Mouse (Mus musculus) CH12.LX (cell line): ENCODE data around the gene Kalrn. TPM values are rescaled to one million over a fixed set of nuclear protein-coding genes. Genes with fewer than 3 reads are reported as not detected.

Experiments used
- DNase-seq: peaks from one replicate; pipeline ENCODE4 v3.0.0-alpha.2; 2013; ENCODE audit errors: extremely low read depth
- H3K27ac ChIP-seq: 2 replicates; pipeline ENCODE4 v1.5.1; 2012; ENCODE audit warnings: low read depth, mild to moderate bottlenecking, control low read depth, moderate library complexity; ENCODE audit not compliant: insufficient read depth
- H3K27me3 ChIP-seq: replicated peaks from 2 replicates; pipeline ENCODE3; 2012; ENCODE audit warnings: inconsistent platforms
- H3K36me3 ChIP-seq, 2 experiments: replicated peaks in 1 of 2; 2 replicates each; pipeline versions ENCODE3 to v1.6.1; 2012; ENCODE audit warnings: inconsistent platforms in 1 of 2, low read length in 1 of 2, mild to moderate bottlenecking in 1 of 2, mixed read lengths in 1 of 2, moderate library complexity in 1 of 2; ENCODE audit not compliant: control insufficient read depth in 1 of 2, insufficient read depth in 1 of 2
- H3K4me1 ChIP-seq, 2 experiments: 2 replicates each; pipeline ENCODE4 v1.6.1; 2012; ENCODE audit warnings: inconsistent platforms in 1 of 2, moderate library complexity in 1 of 2; ENCODE audit not compliant: insufficient read depth in 2 of 2, control insufficient read depth in 1 of 2
- H3K4me2 ChIP-seq: 2 replicates; pipeline ENCODE4 v1.6.1; 2012; ENCODE audit warnings: low read depth, mild to moderate bottlenecking, control low read depth; ENCODE audit not compliant: poor library complexity, insufficient read depth, severe bottlenecking
- H3K4me3 ChIP-seq, 3 experiments: fragments of 150-350 bp in 1 of 3; sonication (generic) in 1 of 3; replicated peaks in 1 of 3; 2 replicates each; pipeline versions ENCODE3 to v1.5.1; 2011 to 2012; ENCODE audit warnings: low read depth in 2 of 3, low read length in 2 of 3, mild to moderate bottlenecking in 2 of 3, moderate library complexity in 2 of 3, control low read depth in 1 of 3, improper control_type of control experiment in 1 of 3, inconsistent platforms in 1 of 3, mixed read lengths in 1 of 3; ENCODE audit not compliant: poor library complexity in 1 of 3
- H3K79me2 ChIP-seq: replicated peaks from 2 replicates; pipeline ENCODE4 v1.6.1; 2012; ENCODE audit warnings: mild to moderate bottlenecking, moderate library complexity; ENCODE audit not compliant: control insufficient read depth, poor library complexity, insufficient read depth, severe bottlenecking; ENCODE audit errors: extremely low read depth
- H3K9ac ChIP-seq: 2 replicates; pipeline ENCODE4 v1.6.1; 2012; ENCODE audit warnings: low read depth, mild to moderate bottlenecking, control low read depth, moderate library complexity; ENCODE audit not compliant: insufficient read depth
- H3K9me3 ChIP-seq: replicated peaks from 2 replicates; pipeline ENCODE3; 2012; ENCODE audit warnings: low read length, inconsistent platforms, mixed read lengths
- BHLHE40 ChIP-seq: IDR thresholded peaks from 2 replicates; pipeline ENCODE4 v1.6.1; 2011; ENCODE audit warnings: mild to moderate bottlenecking, low read depth, low read length, improper control_type of control experiment
- CHD1 ChIP-seq: IDR thresholded peaks from 2 replicates; pipeline ENCODE4 v1.6.1; 2012; ENCODE audit warnings: low read depth, low read length, improper control_type of control experiment, inconsistent platforms
- CTCF ChIP-seq, 2 experiments: IDR thresholded peaks in 1 of 2; conservative IDR thresholded peaks in 1 of 2; 2 replicates each; pipeline ENCODE4 v1.5.1; 2011 to 2012; ENCODE audit warnings: low read depth in 2 of 2, low read length in 2 of 2, improper control_type of control experiment in 1 of 2, inconsistent platforms in 1 of 2, mild to moderate bottlenecking in 1 of 2, moderate library complexity in 1 of 2
- E2F4 ChIP-seq: IDR thresholded peaks from 2 replicates; pipeline ENCODE4 v1.6.1; 2011; ENCODE audit warnings: low read depth, low read length, improper control_type of control experiment; ENCODE audit not compliant: insufficient replicate concordance
- ELF1 ChIP-seq: IDR thresholded peaks from 2 replicates; pipeline ENCODE4 v1.6.1; 2014; ENCODE audit warnings: low read depth, mild to moderate bottlenecking, inconsistent platforms, low read length, improper control_type of control experiment
- ETS1 ChIP-seq: conservative IDR thresholded peaks from 2 replicates; pipeline ENCODE4 v1.6.1; 2012; ENCODE audit warnings: low read depth, mild to moderate bottlenecking, inconsistent platforms, low read length, improper control_type of control experiment, moderate library complexity
- HCFC1 ChIP-seq: IDR thresholded peaks from 2 replicates; pipeline ENCODE4 v1.6.1; 2012; ENCODE audit warnings: low read depth, mild to moderate bottlenecking, inconsistent platforms, low read length, improper control_type of control experiment
- IRF4 ChIP-seq: IDR thresholded peaks from 2 replicates; pipeline ENCODE4 v1.6.1; 2014; ENCODE audit warnings: low read depth, mild to moderate bottlenecking, inconsistent platforms, low read length, improper control_type of control experiment
- JUND ChIP-seq: conservative IDR thresholded peaks from 2 replicates; pipeline ENCODE4 v1.6.1; 2011; ENCODE audit warnings: low read depth, low read length, improper control_type of control experiment
- KAT2A ChIP-seq: IDR thresholded peaks from 2 replicates; pipeline ENCODE4 v1.6.1; 2012; ENCODE audit warnings: low read length, improper control_type of control experiment, inconsistent platforms; ENCODE audit not compliant: insufficient replicate concordance
- MAFK ChIP-seq: IDR thresholded peaks from 2 replicates; pipeline ENCODE4 v1.6.1; 2011; ENCODE audit warnings: low read length, improper control_type of control experiment; ENCODE audit not compliant: insufficient replicate concordance
- MAX ChIP-seq: IDR thresholded peaks from 2 replicates; pipeline ENCODE4 v1.6.1; 2011; ENCODE audit warnings: low read length, improper control_type of control experiment
- MEF2A ChIP-seq: IDR thresholded peaks from 2 replicates; pipeline ENCODE4 v1.6.1; 2014; ENCODE audit warnings: low read depth, mild to moderate bottlenecking, inconsistent platforms, low read length, improper control_type of control experiment, borderline replicate concordance
- MXI1 ChIP-seq: IDR thresholded peaks from 2 replicates; pipeline ENCODE4 v1.6.1; 2011; ENCODE audit warnings: mild to moderate bottlenecking, low read depth, low read length, improper control_type of control experiment
- MYC ChIP-seq: IDR thresholded peaks from 2 replicates; pipeline ENCODE4 v1.6.1; 2011; ENCODE audit warnings: low read depth, mild to moderate bottlenecking, improper control_type of control experiment, low read length
- NELFE ChIP-seq: IDR thresholded peaks from 2 replicates; pipeline ENCODE4 v1.6.1; 2011; ENCODE audit warnings: low read depth, low read length, improper control_type of control experiment
- NRF1 ChIP-seq: IDR thresholded peaks from 2 replicates; pipeline ENCODE4 v1.6.1; 2014; ENCODE audit warnings: low read depth, mild to moderate bottlenecking, inconsistent platforms, low read length, improper control_type of control experiment, moderate library complexity
- PAX5 ChIP-seq: IDR thresholded peaks from 2 replicates; pipeline ENCODE4 v1.6.1; 2012; ENCODE audit warnings: low read length, inconsistent platforms, mixed read lengths
- POLR2A ChIP-seq: IDR thresholded peaks from 2 replicates; pipeline ENCODE4 v1.6.1; 2011; ENCODE audit warnings: low read depth, mild to moderate bottlenecking, improper control_type of control experiment, low read length
- POLR2AphosphoS2 ChIP-seq: IDR thresholded peaks from 2 replicates; pipeline ENCODE4 v1.6.1; 2011; ENCODE audit warnings: low read depth, low read length, improper control_type of control experiment
- RCOR1 ChIP-seq: conservative IDR thresholded peaks from 2 replicates; pipeline ENCODE4 v1.6.1; 2012; ENCODE audit warnings: low read depth, mild to moderate bottlenecking, inconsistent platforms, low read length, improper control_type of control experiment
- TCF12 ChIP-seq: IDR thresholded peaks from 2 replicates; pipeline ENCODE4 v1.6.1; 2014; ENCODE audit warnings: low read depth, mild to moderate bottlenecking, inconsistent platforms, low read length, improper control_type of control experiment
- UBTF ChIP-seq: IDR thresholded peaks from 2 replicates; pipeline ENCODE4 v1.6.1; 2012; ENCODE audit warnings: low read depth, mild to moderate bottlenecking, inconsistent platforms, low read length, improper control_type of control experiment, moderate library complexity
- USF1 ChIP-seq: IDR thresholded peaks from 2 replicates; pipeline ENCODE4 v1.6.1; 2014; ENCODE audit warnings: low read depth, mild to moderate bottlenecking, inconsistent platforms, low read length, improper control_type of control experiment
- ZNF384 ChIP-seq: IDR thresholded peaks from 2 replicates; pipeline ENCODE4 v1.6.1; 2012; ENCODE audit warnings: low read depth, low read length, improper control_type of control experiment, inconsistent platforms
- dilution Hi-C: fragments of 300-500 bp; cut with MboI; formaldehyde crosslinking; loops from 2 replicates; pipeline ENCODE4 v1.14.3; 2020; ENCODE audit warnings: low sequenced_read_pairs; ENCODE audit not compliant: extremely low pct_unique_long_range_greater_than_20kb, extremely low pct_ligation_motif_present
- in situ Hi-C: fragments of 300-500 bp; cut with MboI; formaldehyde crosslinking; loops from 3 replicates; pipeline ENCODE4 v1.14.3; 2019; ENCODE audit warnings: low sequenced_read_pairs, low pct_ligation_motif_present, low pct_unique_long_range_greater_than_20kb, mixed read lengths
- polyA plus RNA-seq: library from polyadenylated mRNA; unstranded; fragments of >175 nt; gene quantifications from 2 replicates; pipeline ENCODE4 v1.2.1, GENCODE M21; 2012; ENCODE audit warnings: low read depth; ENCODE audit not compliant: insufficient read length
- total RNA-seq, 2 experiments: library from RNA; depleted of rRNA; stranded (reverse); fragments of 300-350 nt in 1 of 2; fragments of >200 nt in 1 of 2; gene quantifications; 2 replicates each; pipeline ENCODE4 v1.2.3; 2012 to 2014

Gene Kalrn
- total and polyA plus RNA-seq, 3 experiments: 0.08 to 0.09 TPM; not detected in 1

DNA sequence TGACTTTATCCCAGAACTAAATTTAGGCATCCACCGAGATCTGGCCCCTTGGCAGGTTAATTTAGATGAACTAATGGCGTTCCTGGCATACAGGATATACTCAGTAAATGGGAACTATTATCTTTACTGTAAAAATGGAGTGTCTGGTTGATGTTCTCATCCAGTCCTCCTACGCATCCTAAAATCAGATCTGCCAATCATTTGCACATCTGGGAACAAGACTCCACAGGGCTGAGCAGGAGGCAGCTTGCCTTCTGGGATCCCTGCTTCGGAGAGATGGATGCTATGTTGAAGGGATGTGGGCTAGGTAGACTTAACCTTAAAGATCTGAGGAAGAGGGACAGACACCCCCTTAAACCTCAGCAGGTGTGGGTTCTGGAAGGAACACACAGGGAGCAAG, 230.2 kb downstream of the Kalrn start:
- no peak for DNase-seq
- Histone ChIP-seq H3K9me3 (no peaks in the 10 kb centered on the region), H3K79me2 (no peaks in the 10 kb centered on the region), H3K27me3 (peaks cover 96% of the 10 kb centered on the region), H3K27ac (no peak overlapping the region), H3K4me1 (no peaks in the 10 kb centered on the region), H3K4me3 (no peak overlapping the region), H3K36me3 (no peaks in the 10 kb centered on the region), H3K9ac (no peak overlapping the region), H3K4me2 (no peak overlapping the region)
- dilution Hi-C loops: no loop called here
- TF ChIP-seq JUND: no peak
- no peak for TF ChIP-seq CHD1
- no peak for TF ChIP-seq NRF1
- TF ChIP-seq TCF12: no peak
- no peak for TF ChIP-seq MXI1
- TF ChIP-seq POLR2A: no peak
- TF ChIP-seq ETS1: no peak
- TF ChIP-seq HCFC1: no peak
- TF ChIP-seq MEF2A: no peak
- TF ChIP-seq E2F4: no peak
- TF ChIP-seq NELFE: no peak
- no peak for TF ChIP-seq RCOR1
- no peak for TF ChIP-seq ZNF384
- no peak for TF ChIP-seq KAT2A
- TF ChIP-seq MYC: no peak
- no peak for TF ChIP-seq PAX5
- in situ Hi-C loops: no loop called here

DNA sequence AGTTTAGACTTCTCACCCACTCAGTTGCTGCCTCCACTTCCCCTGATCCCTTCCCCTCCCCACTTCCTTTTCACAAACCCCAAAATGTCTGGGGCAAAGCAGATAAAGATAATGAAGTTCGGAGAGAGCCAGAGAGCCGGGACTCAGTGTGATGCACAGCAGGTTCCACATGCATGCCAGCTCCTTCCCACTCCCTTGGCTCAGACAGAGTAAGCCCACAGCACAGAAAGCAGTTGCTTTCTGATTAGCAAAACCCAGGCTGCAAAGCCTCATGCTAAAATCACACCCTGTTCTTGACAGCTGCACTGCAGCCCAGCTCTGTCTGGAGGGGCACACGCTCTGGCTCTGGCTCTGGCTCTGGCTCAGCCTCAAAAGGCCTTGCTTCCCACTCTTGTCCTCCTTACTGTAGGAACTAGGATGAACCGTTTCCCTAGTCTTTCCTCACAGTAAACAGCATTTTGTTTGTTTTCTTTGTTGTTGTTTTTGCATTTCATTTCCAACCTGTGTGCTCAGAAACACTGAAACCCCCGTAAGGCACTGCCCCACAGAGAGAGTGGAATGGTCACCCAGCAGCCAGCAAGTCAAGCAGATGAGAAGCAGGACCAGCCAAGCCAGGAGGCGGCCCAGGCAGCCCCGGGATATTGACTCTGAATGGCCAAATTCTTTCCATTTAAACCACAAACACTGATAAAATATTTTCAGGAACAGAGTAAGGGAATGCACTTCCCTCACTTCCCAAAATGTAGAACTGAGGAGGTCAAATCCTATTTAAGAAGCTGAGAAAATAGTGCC, 230.8 kb downstream of the Kalrn start:
- H3K4me2 ChIP-seq: no peak overlapping the region
- TF ChIP-seq CHD1 (no peak), JUND (no peak), NELFE (no peak), IRF4 (no peak), MAFK (no peak), TCF12 (no peak), POLR2AphosphoS2 (no peak), BHLHE40 (no peak), UBTF (no peak), MYC (no peak), ELF1 (no peak), POLR2A (no peak), NRF1 (no peak), ETS1 (no peak), RCOR1 (no peak), CTCF (conservative IDR thresholded peaks at IDR 0.05 in 1 of 2, IDR thresholded peaks at IDR 0.05 in 1 of 2; ENCODE audit: low read depth in 2 of 2, low read length in 2 of 2) (no peak), MEF2A (no peak), USF1 (no peak), MAX (no peak)
- TF ChIP-seq, all 38 proteins: peak for 0
- in situ Hi-C loops: no loop called here
- no peak for DNase-seq
- no peak overlapping the region for H3K9ac ChIP-seq
- no peaks in the 10 kb centered on the region for H3K36me3 ChIP-seq
- H3K4me1 ChIP-seq: no peaks in the 10 kb centered on the region
- H3K9me3 ChIP-seq: no peaks in the 10 kb centered on the region
- H3K79me2 ChIP-seq: no peaks in the 10 kb centered on the region
- H3K27ac ChIP-seq: no peak overlapping the region
- H3K27me3 ChIP-seq: peaks cover 96% of the 10 kb centered on the region
- dilution Hi-C loops: no loop called here
- no peak overlapping the region for H3K4me3 ChIP-seq
